Mouse (Mus musculus): ENCODE measurements around the gene Impg1.

Gene Impg1

DNA sequence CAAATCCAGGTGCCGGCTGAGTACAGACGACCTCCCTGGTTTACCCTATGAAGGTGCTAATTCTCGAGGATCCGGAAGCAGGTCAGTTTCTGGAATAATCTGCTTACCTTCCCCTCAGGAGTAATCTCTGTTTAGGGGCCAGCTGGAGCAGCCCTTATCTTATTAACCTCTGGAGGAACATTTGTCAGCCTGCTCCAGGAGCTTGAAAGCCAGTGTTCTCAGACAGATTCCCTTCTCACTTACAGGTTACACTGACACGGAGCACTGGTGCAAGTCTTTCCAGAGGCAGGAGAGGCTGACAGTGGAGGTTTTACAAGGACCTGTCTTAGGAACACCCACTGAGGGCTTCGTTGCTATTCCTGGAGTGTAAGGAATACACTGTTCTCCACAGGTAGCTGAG is at the start of gene Impg1:
Impg1 (minus strand) TSS at position 101 of the 400 bp plus-strand sequence.
- no peak for DNase-seq (ENCODE audit: low read depth)

DNA sequence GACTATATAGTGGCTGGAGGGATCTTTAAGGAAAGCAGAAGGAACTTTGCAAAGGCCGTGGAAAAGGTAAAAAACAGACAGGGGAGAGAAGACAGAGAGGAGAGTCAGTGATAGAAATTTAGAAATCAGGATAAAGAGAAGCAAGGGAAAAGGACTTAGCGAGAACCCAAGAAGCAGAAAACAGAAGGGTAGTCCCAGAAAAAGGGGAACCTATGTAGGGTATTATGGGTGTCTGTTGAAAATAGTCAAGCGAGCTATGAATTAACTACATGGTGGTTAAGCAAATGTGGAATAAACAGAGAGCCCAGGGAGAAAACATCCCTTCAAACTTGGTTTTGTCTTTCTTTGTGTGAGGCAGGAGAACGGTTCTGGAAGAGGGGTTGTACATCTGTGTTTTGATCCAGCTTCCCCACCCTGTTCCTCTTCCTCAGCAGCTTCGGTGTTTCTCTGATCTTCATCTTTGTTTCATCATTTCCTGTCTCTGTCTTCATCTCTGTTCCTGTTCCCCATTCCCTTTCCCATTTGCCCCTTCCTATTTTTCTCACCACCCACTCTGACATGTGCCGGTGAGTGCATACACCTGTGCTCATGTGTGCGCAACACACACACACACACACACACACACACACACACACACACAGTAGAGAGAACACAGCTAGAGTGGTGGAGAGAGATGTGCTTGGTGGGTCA is 44.3 kb upstream of the Impg1 start:
- no peak for DNase-seq (ENCODE audit: low read depth)

DNA sequence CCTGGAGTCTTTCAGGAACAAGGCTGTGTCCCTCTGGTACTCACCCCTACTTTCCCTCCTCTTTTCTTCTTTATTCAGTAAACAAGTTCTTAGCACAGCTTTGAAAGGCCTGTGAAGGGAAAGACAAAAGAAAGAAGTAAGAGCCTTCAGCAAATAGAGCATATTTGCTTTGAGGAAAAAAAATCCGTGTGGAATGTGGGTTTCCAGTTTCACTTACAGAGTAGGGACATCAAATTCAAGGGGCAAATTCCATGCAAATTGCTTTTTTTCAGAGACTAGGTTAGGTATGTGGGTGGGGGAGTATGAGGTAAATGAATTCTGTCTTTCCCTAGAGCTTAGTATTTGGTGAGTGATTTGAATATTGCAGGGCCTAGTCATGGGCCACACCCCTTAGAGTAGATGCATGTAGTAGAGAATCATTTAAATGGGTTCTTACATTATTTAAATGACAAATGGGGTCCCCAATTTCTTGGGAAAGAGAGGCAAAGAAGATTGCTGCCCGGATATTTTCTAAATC is 39.3 kb upstream of the Impg1 start:
- no peak for DNase-seq (ENCODE audit: low read depth)

DNA sequence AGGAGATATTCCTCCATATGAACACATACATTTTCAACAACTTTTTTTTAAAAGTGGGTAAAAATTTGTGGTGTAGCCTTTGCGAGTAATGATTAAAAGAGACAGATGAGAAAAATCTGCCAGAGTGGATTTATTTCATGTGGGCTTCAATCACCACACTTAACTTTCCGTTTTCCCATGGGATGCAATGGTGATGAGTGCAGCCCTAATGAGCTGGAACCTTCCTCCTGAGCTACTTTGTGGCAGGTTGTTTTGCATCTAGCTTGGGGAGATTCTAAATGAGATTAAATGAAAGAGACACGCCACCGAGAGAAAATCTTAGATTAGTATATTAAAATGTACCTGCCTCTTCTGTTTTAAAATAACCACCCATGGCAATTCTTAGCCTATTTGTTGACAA is 26.3 kb upstream of the Impg1 start:
- DNase-seq (ENCODE audit: low read depth) = no peak

DNA sequence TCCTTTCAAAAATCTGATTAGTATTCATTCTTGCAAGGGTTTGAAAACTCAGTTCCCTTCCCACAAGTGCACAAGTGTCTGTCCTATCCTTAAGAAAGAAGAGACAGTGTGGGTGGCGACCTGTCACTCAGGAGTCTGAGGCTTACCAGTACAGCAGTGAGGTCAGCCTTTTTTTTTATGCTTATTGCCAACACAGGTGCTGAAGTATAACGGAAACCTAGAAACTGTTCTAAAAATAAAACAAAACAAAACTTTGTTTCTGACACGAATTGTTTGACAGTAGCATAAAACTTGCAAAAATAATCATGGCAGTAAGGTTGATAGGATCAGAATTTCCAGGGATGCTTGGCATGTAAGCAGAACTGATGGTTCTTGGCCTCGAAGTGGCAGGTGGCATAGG is 4.9 kb downstream of the Impg1 start:
- no peak for DNase-seq (ENCODE audit: low read depth)

DNA sequence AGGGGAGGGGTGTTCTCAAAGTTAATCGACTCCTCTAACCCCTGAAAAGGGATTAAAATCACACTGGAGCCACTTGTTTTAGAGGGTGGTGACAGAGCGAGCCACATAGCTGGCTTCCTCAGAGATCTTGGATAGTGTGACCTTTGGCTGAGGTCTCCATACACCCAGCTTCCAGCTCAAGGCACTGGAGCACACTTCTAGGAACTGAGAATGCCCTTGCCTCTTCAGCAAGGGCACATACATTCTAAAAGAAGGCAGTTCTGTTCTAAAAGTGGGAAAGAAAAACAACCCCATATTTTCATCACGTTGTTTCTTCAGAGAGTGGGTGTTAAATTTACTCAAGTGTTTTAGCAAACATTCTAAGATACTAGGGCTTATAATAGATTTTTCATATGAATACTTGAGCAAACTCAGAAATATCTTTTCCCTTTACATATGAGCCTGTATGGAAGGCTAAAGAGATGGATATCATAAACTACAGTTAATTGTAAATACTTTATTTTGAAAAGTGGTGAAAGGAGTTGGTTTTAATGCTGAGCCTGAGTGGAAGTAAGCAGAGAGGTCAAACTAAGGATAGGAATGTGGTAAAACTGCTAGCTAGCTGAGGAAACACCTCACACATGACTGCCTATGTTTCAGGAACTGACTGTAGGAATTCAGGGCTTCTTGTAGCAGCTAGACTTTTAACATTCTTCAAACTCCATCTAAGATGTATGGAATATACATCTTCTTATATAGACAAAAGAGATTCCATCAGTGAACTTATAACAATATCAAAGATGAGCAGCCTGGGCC is 14.6 kb downstream of the Impg1 start:
- DNase-seq (ENCODE audit: low read depth) = no peak

DNA sequence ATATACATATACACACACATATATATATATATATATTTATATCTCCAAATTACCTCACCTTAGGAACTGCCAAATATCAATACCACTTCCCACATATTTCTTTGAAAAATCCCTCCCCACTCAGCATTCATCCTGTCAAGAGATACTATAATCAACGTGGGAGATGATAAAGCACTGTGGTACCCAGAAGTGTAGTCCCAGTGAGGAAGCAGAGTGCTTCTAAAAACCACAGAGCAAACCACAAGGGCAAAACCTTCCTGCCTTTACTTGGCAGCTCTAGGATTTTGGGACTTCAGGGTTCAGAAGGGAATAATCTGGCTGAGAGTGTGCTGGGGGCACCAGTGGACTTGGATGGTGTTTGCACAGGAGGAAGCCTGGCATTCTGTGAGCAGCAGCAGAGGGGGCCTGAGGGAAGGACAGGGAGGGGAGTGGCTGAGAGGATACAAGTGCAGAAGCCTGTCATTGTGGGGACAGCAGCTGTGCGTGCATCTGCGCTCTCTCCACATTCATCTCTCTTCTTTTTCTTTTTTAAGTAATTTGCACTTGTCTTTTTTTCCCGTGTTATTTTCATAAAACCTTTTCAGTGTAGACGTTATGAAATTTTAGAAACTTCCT is 24.1 kb downstream of the Impg1 start:
- DNase-seq (ENCODE audit: low read depth) = no peak

DNA sequence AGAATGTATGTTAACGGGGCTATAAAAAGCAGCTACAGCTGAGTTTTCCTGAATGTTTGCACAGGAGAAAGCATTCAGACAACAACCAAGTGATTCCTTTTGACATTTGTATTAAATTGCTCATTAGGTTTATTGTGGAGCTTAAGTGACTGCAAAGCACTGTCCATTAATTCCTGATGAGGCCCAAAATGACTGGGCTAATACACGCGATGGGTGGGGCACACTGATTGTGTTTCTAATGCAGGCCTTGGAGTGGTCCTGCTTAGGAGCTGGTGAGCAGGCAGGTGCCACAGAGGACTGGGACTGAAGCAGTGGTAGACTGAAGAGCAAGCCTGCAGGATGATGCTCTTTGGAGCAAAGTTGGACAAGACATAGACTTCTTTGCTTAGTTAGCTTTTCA is 73.9 kb downstream of the Impg1 start:
- DNase-seq (ENCODE audit: low read depth) = no peak

DNA sequence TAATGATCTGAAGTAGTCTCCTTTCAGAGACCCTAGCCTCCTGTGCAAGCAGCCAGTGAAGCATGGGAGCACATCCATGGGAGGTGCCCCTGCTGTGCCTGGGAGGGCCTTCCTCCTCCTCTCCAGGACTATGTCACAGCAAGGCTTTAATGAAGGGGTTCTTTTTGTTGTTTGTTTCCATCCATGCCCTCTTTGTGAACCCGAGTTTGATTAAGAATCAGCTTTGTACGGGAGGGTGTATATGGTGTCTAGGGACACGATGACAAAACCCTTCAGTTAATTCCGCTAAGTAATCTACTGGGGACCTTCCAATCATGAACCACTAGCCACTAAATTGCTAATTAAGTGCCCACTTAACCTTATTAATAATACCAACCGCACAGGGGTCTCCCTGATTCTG is 74.3 kb downstream of the Impg1 start:
- no peak for DNase-seq (ENCODE audit: low read depth)

DNA sequence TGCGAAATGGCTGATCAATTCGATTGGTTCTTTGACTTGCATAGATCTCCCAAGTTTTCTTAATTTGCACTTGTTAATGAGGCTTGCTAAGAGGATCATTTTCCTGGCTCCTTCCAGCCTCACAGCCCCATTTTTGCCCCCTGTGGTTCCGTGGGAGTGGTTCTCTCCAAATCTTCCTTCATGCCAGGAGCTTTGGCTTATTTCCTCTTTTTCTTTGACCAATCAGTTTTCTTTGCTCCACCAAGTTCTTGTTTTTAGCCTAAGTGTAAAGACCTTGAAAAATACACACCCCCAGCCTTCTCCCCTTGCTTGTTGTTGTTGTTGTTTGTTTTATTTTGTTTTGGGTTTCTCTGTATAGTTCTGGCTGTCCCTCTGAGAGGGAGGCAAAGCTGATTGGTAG is 77.4 kb downstream of the Impg1 start:
- no peak for DNase-seq (ENCODE audit: low read depth)

DNA sequence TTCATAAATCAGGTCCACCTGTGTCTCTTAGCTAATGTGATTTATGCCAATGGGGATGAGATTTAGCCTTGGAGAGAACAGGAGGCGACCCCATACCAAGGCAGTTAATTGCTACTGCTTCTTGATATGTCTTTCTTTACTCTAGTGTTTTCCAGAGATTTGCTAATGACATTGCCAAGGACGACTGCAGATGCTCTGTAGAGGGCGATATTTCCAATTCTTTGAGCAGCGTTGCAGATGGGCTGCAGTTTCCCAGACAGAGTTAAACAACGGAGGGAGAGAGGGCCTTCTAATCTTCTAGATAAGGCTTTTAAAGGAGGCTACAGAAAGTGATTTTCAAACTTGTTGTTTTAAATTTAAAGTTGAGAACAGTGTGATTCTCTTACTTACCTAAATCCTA is 78.8 kb downstream of the Impg1 start:
- DNase-seq (ENCODE audit: low read depth) = no peak

DNA sequence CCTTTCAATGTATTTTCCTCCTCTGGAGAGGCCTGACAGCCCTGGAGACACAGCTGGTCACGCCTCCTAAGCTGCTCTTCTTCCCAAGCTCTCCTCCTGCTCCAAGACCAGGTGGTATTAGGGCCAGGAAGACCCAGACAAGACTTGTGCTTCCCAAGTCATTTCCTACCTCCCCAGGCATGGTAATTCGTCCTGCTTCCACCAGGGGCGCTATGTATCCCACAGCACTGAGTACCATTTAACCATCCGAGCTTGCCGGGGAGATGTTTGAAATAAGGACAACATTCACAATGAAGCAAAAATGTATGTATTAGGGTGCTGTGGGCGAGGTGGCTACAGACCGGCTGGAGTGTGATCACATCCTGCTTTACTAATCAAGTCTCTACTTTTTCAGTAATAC is 79.3 kb downstream of the Impg1 start:
- peak; percentile 24 for DNase-seq (ENCODE audit: low read depth)

DNA sequence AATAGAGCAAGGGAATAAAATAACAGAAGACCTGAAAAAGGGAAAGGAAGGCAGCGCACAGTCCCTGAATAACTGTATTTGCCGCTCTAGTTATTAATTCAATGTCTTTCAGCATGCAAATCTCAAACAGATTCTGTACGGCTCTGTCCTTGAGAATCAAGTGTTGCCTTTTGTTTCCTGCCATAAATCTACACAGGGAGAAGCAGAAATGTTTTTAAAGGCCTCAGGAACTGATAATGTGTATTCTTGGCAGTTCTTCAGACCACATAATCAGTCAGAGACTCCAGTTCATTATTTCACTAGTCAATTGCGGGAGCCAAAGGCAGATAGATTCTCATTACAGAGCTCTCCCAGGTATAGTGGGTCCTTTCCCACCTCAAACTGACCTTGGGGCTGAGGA is 82.6 kb downstream of the Impg1 start:
- DNase-seq (ENCODE audit: low read depth) = no peak

DNA sequence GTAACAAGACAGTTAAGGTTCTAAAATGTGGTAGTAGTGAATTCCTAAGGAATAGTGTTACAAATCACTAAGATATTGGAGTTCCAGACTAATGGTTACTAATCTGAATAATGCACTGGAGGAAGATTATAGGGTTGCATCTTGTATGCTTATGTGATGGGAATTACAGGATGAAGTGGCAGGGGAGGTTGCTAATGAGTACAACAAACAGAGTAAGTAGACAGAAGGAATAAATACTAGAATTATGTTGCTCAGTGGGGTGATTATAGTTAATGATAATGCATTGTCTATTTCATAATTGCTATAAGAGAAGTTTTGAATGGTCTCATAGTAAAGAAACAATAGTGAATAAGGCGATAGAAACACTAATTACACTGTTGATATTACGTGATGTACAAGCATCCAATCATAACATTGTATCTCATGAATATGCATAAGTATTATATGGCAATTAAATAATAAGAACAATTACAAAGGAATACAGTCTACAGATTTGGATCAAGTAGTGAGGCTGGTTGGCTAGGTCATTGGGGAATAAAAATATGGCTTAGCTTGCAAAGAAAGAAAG is 85.1 kb downstream of the Impg1 start:
- no peak for DNase-seq (ENCODE audit: low read depth)

DNA sequence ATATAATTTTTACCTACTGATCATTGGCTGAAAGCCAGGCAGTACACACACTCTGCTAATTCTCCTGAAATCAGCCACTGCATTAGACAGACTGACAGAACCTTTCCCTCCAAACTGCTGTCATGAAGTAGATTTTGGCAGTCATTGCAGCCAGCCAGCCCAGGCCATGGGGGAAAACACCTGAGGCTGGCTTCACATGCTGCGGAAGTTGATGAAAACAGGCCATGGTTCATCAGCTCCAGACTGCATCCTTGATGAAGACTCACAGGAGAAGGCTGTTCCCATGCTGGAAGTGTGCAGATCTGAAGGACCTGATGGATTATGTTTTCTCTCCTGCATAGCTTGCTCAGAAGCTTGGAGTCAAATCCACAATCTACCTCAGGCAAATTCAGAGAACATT is 91.2 kb downstream of the Impg1 start:
- DNase-seq (ENCODE audit: low read depth) = no peak

DNA sequence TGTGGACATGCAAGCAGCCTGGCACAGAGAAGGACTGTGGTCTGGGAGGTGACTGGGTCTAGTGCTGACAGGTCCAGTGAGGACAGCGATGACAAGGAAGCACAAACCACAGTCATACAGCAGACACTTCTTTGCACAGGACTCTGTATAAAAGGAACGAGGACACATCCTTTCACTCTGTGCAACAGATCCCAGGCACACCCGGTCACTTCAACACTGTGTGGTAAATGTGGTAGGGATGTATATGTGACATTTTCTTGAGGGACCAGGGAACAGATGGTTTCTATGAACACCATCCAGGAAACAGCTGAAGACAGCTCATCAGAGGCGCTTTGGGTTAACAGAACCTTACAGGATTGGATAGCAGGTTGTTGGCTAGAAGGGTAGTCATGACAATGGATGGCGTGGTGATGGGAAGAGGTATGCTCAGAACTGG is 92.0 kb downstream of the Impg1 start:
- DNase-seq (ENCODE audit: low read depth) = no peak

DNA sequence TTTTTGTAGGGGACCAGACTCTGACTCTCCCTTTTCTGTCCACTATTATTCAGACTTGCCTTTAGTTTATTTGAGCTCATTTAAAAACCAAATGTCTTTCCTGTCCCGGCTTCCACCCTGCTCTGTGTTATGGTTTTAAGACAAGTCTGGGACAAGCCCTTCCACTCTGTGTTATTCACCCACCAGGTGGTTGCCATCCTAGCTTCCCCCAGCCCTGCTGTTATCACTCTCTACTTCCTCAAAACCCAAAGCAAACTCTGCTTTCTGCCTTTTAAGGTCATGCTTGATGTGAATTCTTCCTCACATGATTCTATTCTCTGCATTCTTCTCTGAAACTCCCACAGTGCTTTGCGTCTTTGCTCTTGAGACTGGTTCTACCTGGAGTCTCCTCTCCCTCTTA is 96.6 kb downstream of the Impg1 start:
- DNase-seq (ENCODE audit: low read depth) = no peak

DNA sequence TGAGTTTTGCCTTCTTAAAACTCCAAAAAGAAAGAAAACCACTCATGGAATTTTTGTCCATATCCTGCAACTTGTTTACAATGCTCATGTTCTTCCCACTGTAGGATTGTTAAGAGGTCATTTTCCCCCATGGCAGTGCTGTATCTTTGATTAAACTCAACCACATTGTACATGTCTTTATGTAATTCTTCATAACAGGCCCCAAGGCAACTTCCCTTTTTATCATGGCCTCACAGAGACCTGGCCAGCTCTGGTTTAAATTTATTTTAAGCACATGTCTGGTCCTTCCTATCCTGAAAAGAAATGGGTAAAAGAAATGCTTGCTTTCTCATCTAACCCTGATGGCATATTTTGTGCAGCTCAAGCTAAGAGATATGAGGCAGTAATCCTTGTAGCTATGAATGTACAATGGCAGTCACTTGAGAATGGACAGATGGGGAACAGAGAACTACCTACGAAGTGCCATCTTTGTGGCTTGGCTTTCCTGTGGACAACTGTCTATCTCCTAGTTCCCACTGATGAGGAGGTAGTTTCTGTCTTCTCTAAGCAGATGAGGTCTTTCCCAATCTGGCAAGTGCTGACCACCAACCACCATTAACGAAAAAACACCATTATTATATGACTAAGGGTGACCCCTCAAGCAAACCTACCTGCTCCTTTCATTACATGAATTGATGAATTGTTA is 97.6 kb downstream of the Impg1 start:
- no peak for DNase-seq (ENCODE audit: low read depth)

DNA sequence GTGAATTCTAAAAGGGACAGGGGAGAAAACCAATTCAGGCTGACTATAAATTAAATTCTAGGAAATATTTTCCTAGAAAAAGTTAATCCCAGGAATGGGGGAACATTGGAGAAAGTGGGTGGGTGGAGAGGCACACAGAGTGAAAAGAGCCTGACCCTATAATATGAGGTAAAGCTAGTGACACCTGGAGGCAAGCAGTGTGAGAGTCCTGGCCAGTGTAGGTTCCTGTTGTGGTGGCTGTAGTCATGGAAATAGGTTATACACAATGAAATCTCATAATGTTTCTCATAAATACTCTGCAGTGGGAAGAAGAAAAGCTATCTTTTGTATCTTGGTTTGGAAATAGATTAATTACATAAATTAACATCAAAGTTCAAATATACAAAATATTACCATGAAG is 105.2 kb downstream of the Impg1 start:
- no peak for DNase-seq (ENCODE audit: low read depth)

DNA sequence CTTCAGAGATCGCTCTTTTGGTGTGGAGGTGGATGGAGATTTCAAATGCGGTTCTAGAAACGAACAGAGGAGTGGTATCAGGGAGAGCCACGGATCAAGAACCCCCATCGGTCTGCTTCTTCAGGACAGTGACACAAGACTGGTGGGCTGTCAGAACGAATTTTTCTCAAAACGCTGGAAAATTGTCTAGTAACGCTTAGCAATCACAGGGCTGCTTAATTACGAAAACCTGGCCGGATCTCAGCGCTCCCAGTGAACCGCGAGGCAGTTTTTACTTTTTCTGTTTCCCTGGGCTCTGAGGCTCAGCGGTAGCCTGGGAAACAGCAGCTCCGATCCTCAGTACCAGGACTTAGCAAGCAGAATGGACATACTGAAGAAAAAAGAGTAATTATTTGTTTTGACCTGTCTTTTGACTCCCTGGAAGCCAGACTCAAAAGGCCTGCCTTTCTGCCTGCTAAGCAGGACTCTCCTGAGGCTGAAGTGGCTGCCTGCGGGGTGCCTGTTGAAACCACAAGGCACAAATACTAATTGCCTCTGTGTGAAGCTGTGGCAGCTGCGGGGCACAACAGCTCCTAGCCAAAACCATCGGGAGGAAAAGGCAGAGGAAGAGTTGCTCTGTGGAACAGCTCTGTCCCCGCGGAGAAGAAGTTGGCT is 113.5 kb downstream of the Impg1 start:
- DNase-seq (ENCODE audit: low read depth) = no peak

DNA sequence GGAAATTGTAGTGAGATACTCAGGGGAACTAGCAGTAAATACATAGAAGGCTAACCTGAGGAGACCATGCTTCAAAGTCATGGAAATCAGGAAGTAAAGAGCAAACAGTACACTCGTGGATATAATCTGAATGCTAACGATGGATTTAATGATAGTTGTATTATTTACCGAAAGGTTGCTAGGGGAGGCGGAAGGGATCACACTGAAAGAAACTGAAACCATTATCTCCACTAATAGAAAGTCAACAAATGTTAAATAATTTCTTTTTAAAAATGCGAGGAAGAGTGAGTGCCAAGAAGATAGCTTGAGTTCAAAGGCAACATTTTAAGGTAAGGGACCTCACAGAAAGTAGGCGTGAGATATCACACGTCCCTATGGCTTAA is 114.0 kb downstream of the Impg1 start:
- no peak for DNase-seq (ENCODE audit: low read depth)
